8 mouse cellular contexts compared by ENCODE assay signal in the genomic region with DNA sequence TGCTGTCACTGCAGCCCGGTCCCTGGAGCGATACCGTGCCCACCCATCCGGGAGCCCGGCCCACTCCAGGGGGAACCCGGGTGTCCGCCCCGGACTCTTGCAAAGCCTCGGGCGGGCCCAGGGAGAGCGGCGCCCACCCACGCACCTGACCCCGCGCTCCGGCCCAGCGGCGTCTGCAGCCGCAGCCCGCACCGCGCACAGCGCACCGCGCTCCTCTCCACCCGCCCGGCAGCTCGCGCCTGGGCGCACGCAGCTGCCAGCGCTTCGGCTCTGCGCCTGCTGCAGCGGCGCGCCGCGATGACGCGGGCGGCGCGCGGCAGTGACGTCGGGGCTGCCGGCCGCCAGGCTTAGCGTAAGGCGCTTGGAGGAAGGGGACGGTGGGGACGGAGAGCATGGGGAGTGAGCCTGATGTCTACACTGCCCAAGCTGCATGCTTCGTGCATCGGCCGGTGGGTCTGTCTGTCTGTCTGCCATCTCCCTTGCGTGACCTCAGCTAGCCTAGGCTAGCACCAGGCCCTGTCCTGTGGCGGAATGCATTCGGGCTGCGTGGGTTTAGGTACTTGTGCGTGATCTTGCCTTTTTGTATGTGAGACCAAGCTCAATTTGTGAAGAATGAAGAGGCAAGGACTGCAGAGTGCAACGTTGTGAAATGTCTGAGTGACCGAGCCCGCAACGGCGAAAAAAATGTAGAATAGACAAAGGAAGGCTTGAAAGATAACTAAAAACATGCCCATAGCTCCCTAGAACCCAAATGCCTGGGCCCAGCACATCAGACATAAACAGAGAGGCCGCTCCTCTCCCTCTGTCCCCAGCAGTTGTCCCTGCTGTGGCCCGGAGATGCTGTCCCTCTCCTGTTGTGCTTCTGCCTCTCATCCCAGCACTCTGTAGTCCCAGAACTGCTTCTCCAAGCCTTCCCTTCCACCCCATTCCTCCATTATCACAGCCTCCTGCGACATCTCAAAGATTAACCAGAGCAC. TPM values are rescaled to one million over a fixed set of nuclear protein-coding genes. Genes with fewer than 3 reads are reported as not detected.
DNase-seq lines count a peak whose midpoint lies in the region; ATAC-seq lines count a peak whose summit lies in the region.

No protein-coding gene starts in this region.

- peaks cover 9% of the 10 kb centered on the region; the same call in 1 of the 2 replicates for H3K36me3 ChIP-seq in hindbrain, embryonic 15.5 days

- H3K4me3 ChIP-seq in hindbrain, embryonic 15.5 days, result peak overlapping the region; percentile 71

- H3K27me3 ChIP-seq in hindbrain, embryonic 15.5 days, result no peaks in the 10 kb centered on the region

- peak; percentile 92 for ATAC-seq in hindbrain, embryonic 15.5 days (ENCODE audit: low FRiP score, low read depth)

- 1% methylated on average over 66 of the region's 69 CpGs for WGBS in hindbrain, embryonic 15.5 days

- peak overlapping the region; percentile 94 for H3K27ac ChIP-seq in hindbrain, embryonic 15.5 days (replicated peaks)

- H3K9me3 ChIP-seq in hindbrain, embryonic 15.5 days, result no peaks in the 10 kb centered on the region

- DNase-seq in T-cell, adult 2 months (ENCODE audit: low spot score), result peak; percentile 78
- DNase-seq in cerebellum, postnatal 25 days, result peak; percentile 93 to 96
- peak; percentile 79 to 87 for DNase-seq in frontal cortex, postnatal 36 days (ENCODE audit: low spot score in 2 of 2)
- DNase-seq in left cerebral cortex, adult 11 months (ENCODE audit: low spot score), result peak; percentile 77
- DNase-seq in lung, postnatal 36 days, result peak; percentile 78
- DNase-seq in retina, embryonic 14.5 days (ENCODE audit: low spot score), result peak; percentile 90
- DNase-seq in thymus, postnatal 36 days, result peak; percentile 78 to 82

- H3K4me1 ChIP-seq in hindbrain, embryonic 15.5 days (replicated peaks), result peaks cover 22% of the 10 kb centered on the region

- H3K4me2 ChIP-seq in hindbrain, embryonic 15.5 days, result peak overlapping the region; percentile 88

- peak overlapping the region; percentile 90 for H3K9ac ChIP-seq in hindbrain, embryonic 15.5 days

RNA-seq across cellular contexts. Expression of gene Gpam, which starts 27.6 kb away (rescaled TPM):
- 22.6 and 23.6 TPM in 2 replicates for polyA plus RNA-seq in hindbrain, embryonic 15.5 days (2015; fragmentation: Nextera tagmentation; extraction: Ambion mirVana)

Comparison
In these comparisons a context has a peak if more than half of its experiments do, and no peak if none do; other contexts are left out.
1. Peak in every context shown above with its lines: DNase-seq, ATAC-seq, H3K4me3 ChIP-seq and H3K27ac ChIP-seq.